Mouse (Mus musculus) monocyte, adult 5-6 weeks (primary cell): Measurements from ENCODE around the gene Fam57a. TPM values are rescaled to one million over a fixed set of nuclear protein-coding genes. Genes with fewer than 3 reads are reported as not detected.
"Not testable (repeated sequence)": the region's sequence is repeated elsewhere in the genome, so short reads cannot be mapped to it uniquely, and the experiment has no call there.

Experiments used
- ATAC-seq: fragments of 153-309, 156-312 bp; replicated peaks from 2 replicates; pipeline ENCODE4 v1.8.0; 2017; ENCODE audit warnings: mild to moderate bottlenecking; ENCODE audit not compliant: low TSS enrichment, insufficient number of reproducible peaks, severe bottlenecking, poor library complexity, low FRiP score
- total RNA-seq: library from RNA; stranded (forward); fragments of 200-1000, 200-491, 200-594 nt; gene quantifications from 3 replicates; pipeline ENCODE4 v1.2.3, GENCODE M21; 2017

The Fam57a gene
- total RNA-seq, 1 experiment from 2014 or later = 1.4 TPM

DNA sequence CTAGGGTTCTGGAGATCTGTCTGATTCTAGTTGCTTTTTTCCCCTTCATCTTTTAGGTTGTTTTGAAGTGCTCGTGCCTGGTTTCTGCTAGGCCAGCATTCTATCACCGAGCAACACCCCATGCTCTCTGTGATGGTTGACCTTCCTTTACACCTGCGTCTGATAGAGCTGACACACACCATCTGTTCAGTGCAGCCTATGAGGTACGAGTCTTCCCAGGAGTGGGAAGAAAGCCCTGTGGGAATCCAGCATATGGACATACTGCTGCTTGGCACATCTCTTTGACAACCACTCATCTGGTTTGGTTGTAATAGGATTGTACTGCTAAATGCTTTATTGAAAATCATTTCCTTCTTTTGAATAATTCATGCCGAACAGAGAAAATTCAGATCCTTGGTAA lies 9.3 kb upstream of the Fam57a start:
- no peak for ATAC-seq

DNA sequence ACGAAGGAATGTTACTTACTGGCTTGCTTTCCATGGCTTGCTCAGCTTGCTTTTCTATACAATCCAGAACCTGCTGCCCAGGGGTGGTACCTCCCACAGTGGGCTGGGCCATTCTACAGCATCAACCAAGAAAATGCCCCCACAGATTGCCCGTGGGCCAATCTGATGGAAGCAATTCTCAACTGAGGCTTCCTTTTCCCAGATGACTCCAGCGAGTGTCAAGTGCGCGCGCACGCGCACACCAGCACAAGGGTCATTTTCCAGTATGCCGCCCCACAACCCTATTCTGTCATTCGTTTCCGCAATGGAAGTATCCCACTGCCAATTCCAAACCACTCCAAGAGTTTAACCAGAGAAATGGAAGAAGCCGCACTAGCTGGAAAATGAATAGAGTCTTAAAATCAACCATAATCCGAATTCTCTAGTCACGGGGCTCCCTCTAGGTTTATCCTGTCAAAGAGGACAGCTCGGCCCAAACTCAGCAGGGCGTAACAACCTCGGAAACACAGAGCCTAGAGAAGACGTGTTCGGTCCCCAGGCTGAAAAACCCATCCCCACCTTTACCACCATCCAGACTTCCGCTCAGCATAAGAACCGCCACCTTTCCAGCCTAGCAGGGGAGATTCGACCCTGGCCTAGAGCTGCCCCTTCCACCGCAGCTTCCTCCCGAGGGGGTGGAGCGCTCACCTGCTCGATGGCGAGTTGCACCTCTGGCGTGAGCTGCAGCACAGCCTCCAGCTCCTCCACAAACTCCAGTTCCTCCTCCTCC lies 561 bp upstream of the Fam57a start:
- peak; percentile 12; the same call in 1 of the 2 replicates for ATAC-seq

DNA sequence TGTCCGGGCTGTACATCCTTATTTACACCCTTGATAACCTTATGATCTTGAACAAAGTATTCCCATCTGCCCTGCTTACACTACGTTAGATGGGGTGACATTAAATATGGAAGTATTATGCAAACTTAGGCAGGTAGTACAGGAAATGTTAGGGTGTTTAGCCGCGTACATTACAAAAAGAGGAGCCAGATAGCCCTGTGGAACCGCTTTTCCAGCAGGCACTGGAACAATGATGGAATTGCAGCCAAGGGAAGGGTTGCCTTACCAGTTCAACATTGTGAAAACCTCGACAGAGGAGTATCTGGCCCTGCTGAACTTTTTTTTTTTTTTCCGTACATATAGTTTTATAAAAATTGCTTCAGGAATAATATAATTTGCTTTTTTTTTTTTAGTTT lies 672 bp downstream of the Fam57a start:
- ATAC-seq = no peak

DNA sequence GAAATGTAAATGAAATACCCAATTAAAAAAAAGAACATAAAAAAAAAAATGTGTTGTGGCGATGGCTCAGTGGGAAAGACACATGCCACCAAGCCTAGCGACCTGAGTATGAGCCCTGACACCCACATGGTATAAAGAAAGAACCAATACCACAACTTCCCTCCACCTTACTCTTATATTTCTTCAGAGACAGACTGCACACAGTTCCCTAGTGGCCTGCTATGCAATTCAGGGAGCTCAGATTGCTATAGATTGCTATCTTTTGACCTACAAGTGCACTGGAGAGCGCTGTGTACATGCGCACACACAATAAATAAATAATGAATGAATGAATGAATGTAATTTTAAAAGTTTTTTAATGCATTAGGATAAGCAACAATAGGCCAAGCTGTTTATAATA lies 4.3 kb downstream of the Fam57a start:
- ATAC-seq = no peak

DNA sequence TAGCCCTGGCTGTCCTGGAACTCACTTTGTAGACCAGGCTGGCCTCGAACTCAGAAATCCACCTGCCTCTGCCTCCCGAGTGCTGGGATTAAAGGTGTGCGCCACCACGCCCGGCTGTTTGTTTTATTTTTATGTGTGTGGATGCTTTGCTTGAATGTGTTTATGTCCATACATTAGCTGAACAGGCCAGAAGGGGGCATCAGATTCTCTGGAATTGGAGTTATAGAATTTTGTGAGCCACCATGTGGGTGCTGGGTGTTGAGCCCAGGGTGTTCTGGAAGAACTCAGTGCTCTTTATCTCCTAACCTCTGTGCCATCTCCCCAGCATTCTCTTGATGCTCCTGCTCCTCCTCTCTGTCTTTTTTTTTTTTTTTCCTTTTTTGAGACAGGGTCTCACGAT lies 7.4 kb downstream of the Fam57a start:
- ATAC-seq = no peak

- no peak for ATAC-seq
These were observed 17.0 kb downstream of the Fam57a start for GRCm38 (mm10) chr11:76196275-76196976.

GRCm38 (mm10) chr11:76196977-76197469 lies 17.6 kb downstream of the Fam57a start:
- no peak for ATAC-seq

GRCm38 (mm10) chr11:76201761-76202674 lies 22.5 kb downstream of the Fam57a start:
- ATAC-seq = peak; percentile 82

DNA sequence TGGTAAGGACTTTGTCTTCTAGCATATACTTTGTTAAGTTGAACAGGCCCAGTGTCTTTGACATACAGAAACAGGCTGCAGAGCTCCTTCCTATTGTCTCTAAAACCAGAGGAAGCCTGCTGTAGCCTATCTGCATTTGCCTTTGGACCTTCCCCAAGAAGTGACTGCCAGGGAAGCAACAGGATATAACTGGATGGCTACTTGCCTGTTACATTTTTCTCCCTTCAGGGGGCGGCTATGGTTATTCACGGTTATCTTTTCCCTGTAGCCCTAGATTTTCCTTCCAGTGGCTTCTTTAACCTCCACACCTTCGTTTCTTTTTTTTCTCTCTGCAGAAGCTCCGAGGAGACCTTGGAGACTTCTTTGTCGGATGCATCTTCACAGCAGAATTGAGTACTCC lies 27.3 kb downstream of the Fam57a start:
- ATAC-seq = no peak

DNA sequence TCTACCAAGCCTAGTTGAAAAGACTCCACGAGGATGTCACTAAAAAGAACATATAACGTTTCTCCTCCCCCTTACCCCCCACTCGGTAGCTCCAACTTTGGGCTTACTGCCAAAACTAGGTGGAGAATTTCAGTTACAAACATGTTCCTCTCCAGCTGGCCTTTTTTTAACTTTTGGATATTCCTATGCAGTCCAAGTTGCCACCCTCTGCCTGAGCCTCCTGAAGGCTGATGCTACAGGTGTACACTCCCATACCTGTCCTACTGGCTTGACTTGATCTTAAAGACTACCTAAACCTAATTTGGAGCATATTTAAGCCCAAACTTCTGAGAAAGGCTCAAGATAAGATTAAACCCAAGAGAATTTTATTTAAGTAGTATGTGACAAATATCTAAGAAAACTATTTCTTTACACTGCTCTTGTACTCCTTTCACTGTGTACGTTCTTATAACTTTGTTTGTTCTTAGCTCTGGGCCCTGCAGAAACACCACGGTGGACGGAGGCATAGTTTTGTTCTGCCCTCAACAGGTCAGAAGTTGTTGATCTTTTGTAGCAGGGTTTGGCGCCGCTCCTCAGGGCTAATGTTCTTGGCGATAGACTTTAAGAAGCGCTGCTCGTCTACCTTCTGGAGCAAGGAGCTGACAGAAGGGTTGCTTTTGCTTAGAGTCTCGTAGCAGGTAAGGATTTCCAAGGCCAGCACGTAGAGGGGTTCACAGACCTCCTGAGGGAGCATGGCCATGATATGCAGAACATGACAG lies 30.9 kb downstream of the Fam57a start:
- no peak for ATAC-seq

GRCm38 (mm10) chr11:76211595-76211994 lies 32.1 kb downstream of the Fam57a start:
- ATAC-seq = not testable (repeated sequence)

GRCm38 (mm10) chr11:76213841-76214240 lies 34.4 kb downstream of the Fam57a start:
- no peak for ATAC-seq

DNA sequence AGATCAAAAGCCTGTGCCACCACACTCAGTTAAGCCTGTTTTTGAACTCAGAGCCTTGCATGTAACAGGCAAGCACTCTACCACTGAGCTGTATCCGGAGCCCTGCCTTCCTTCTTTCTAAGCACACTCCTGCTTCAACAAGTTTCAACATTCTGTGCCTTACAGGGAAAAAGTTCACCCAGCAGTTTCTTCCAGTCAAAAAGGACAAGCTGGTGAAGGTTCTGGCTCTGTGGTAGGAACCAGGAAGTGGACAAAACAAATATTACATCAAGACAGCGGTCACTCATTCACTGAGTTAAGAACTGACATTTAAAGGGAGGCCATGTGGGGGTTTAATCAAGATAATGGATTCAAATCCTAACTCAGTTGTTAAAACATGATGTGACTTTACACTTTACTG lies 35.5 kb downstream of the Fam57a start:
- ATAC-seq = no peak

DNA sequence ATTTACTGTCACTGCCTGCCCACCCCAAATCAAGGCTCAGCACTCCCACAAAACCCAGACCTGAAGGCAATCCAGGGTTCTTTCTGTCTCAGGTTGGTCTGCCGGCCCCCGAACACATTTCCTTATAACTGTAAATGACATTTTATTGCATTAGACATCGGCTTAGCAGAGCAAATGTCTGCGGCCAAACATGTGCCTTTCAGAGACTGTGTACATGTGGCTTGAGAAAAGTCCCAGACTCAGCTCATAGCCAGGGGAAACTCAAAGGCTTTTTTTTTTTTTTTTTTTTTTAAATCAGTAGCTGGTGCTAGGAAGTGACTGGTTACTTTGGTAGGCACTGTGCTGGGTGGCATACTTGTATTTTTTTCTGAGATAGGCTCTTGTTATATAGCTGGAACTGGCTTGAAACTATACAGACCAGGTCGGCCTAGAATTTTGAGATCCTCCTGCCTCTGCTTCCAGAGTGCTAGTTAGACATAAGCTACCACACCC lies 36.6 kb downstream of the Fam57a start:
- ATAC-seq = no peak

DNA sequence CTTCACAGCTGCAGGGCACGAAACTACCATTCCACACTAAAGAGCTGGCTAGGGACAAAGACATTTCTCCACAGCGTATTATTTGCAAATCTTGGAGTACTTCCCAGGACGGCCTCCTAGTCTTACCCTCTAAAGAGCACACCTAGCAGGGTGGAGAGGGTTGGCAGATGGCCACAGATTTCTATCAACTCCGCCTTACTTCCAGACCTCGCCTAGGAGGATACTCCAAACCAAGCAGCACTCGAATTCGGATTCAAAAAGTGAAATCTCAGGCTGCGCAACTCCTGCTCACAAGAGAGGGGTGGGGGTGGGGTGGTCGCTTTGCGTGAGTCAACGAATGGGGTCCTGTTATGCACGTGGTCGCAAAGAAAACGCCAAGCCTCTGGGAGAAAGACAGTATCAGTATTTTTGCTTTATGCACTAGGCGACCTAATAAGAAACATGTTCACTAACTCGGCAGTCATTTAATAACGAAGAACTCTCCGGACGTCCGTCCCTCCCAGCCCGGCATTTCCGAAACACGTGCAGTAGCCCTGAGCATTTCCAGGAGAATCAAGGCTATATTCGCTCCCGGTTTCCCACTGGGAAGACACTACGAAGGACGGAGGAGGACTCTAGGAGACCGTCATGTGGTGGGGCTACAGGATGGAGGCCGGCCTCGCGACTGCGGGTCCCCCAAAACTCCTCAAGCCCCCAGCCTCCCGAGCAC lies 37.4 kb downstream of the Fam57a start:
- no peak for ATAC-seq

GRCm38 (mm10) chr11:76217390-76217800 lies 37.9 kb downstream of the Fam57a start, which contains the start of the genes Dbil5 and Gemin4:
TSS of gene Dbil5 (plus strand) at chr11:76217608.
TSS of gene Gemin4 (minus strand) at chr11:76217664.
- ATAC-seq = peak; percentile 99

DNA sequence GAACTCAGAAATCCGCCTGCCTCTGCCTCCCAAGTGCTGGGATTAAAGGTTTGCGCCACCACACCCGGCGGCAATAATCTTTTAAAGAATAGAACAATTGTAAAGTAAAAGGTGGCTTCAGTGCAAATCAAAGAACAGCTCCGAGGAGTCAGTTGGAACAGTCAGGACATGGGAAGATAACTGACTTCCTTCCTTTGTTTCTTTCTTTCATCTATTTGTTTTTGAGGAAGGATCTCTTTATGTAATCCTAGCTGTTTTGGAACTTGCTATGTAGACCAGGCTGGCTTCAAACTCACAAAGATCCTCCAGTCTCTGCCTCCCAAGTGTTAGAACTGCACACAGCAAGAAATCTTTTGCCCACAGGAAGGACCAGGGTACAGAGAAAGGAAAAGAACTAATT lies 45.2 kb downstream of the Fam57a start:
- no peak for ATAC-seq

DNA sequence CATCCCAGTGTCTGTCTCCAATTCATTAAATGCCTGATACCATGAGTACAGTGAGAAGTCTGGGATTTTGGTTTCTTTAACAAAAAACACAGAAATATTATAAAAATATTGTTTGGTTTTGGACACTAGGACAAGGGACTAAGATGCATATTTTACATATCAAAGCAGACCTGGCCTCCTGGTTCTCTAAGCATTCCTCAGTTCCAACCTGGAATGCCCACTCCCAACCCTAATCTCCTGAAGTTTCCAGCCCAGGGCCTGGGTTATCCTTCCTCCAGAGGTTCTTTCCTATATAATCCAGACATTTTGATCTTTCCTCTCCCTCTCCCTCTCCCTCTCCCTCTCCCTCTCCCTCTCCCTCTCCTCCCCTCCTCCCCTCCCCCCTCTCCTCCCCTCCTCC lies 45.6 kb downstream of the Fam57a start:
- no peak for ATAC-seq
